Mouse (Mus musculus): ENCODE measurements around the gene Nckipsd. TPM values are rescaled to one million over a fixed set of nuclear protein-coding genes. Genes with fewer than 3 reads are reported as not detected.

Nckipsd gene
- polyA plus RNA-seq, 1 experiment from 2014 or later = 12.2 TPM

Small RNA genes lying within 50 kb of the gene (microRNA-seq; reads per million reads assigned to microRNA genes)
- not detected for gene Gm23156 (ENCODE audit: borderline number of aligned reads)

Other genes starting within 250 kb of the Nckipsd start
- 173 and 202 TPM in 2 replicates for gene Impdh2, start 248.1 kb upstream of the Nckipsd start, polyA plus RNA-seq (2014; fragmentation: Nextera tagmentation; extraction: Ambion mirVana)
- 59.6 and 61.9 TPM in 2 replicates for gene Ndufaf3, start 240.9 kb upstream of the Nckipsd start, polyA plus RNA-seq (2014; fragmentation: Nextera tagmentation; extraction: Ambion mirVana)
- gene Dalrd3, start 238.5 kb upstream of the Nckipsd start, polyA plus RNA-seq (2014; fragmentation: Nextera tagmentation; extraction: Ambion mirVana) = 116 and 120 TPM in 2 replicates
- gene Wdr6, start 229.6 kb upstream of the Nckipsd start, polyA plus RNA-seq (2014; fragmentation: Nextera tagmentation; extraction: Ambion mirVana) = 78.9 and 91.1 TPM in 2 replicates
- gene P4htm, start 210.7 kb upstream of the Nckipsd start, polyA plus RNA-seq (2014; fragmentation: Nextera tagmentation; extraction: Ambion mirVana) = 7.4 and 7.8 TPM in 2 replicates
- gene Arih2, start 159.0 kb upstream of the Nckipsd start, polyA plus RNA-seq (2014; fragmentation: Nextera tagmentation; extraction: Ambion mirVana) = 36.4 and 39.5 TPM in 2 replicates
- gene Slc25a20, start 146.3 kb upstream of the Nckipsd start, polyA plus RNA-seq (2014; fragmentation: Nextera tagmentation; extraction: Ambion mirVana) = 24.0 and 27.1 TPM in 2 replicates
- gene Prkar2a, start 119.1 kb upstream of the Nckipsd start, polyA plus RNA-seq (2014; fragmentation: Nextera tagmentation; extraction: Ambion mirVana) = 35.3 and 36.0 TPM in 2 replicates
- gene Ip6k2, start 24.6 kb upstream of the Nckipsd start, polyA plus RNA-seq (2014; fragmentation: Nextera tagmentation; extraction: Ambion mirVana) = 74.7 and 103 TPM in 2 replicates
- gene Celsr3, start 18.0 kb downstream of the Nckipsd start, polyA plus RNA-seq (2014; fragmentation: Nextera tagmentation; extraction: Ambion mirVana) = 0.66 and 0.70 TPM in 2 replicates
- 14.3 and 15.4 TPM in 2 replicates for gene Slc26a6, start 44.9 kb downstream of the Nckipsd start, polyA plus RNA-seq (2014; fragmentation: Nextera tagmentation; extraction: Ambion mirVana)
- gene Tmem89, start 106.3 kb downstream of the Nckipsd start, polyA plus RNA-seq (2014; fragmentation: Nextera tagmentation; extraction: Ambion mirVana) = not detected in 2 replicates
- gene Uqcrc1, start 128.3 kb downstream of the Nckipsd start, polyA plus RNA-seq (2014; fragmentation: Nextera tagmentation; extraction: Ambion mirVana) = 454 and 456 TPM in 2 replicates
- 17.4 and 22.0 TPM in 2 replicates for gene Col7a1, start 145.2 kb downstream of the Nckipsd start, polyA plus RNA-seq (2014; fragmentation: Nextera tagmentation; extraction: Ambion mirVana)
- 0.64 and 1.3 TPM in 2 replicates for gene Ucn2, start 177.6 kb downstream of the Nckipsd start, polyA plus RNA-seq (2014; fragmentation: Nextera tagmentation; extraction: Ambion mirVana)
- gene Pfkfb4, start 183.4 kb downstream of the Nckipsd start, polyA plus RNA-seq (2014; fragmentation: Nextera tagmentation; extraction: Ambion mirVana) = 7.4 TPM in 2 replicates
- gene Shisa5, start 230.2 kb downstream of the Nckipsd start, polyA plus RNA-seq (2014; fragmentation: Nextera tagmentation; extraction: Ambion mirVana) = 81.7 and 90.0 TPM in 2 replicates